Mouse (Mus musculus) embryo, embryonic 11 days (tissue): ENCODE data around the gene Bpifb5.
"Not testable (repeated sequence)": the region's sequence is repeated elsewhere in the genome, so short reads cannot be mapped to it uniquely, and the experiment has no call there.

Experiments
- DNase-seq: peaks from one replicate; pipeline ENCODE4 v3.0.0-alpha.2; 2015

The Bpifb5 gene

GRCm38 (mm10) chr2:154223265-154223916 is at the start of gene Bpifb5:
Gene Bpifb5, plus strand, starts transcription at chr2:154223742.
- peak; percentile 82 for DNase-seq

- DNase-seq, result not testable (repeated sequence)
Observed at GRCm38 (mm10) chr2:154181900-154182299, 41.6 kb upstream of the Bpifb5 start.

GRCm38 (mm10) chr2:154183061-154183460 is 40.5 kb upstream of the Bpifb5 start:
- not testable (repeated sequence) for DNase-seq

GRCm38 (mm10) chr2:154185319-154185718 is 38.2 kb upstream of the Bpifb5 start:
- no peak for DNase-seq

- no peak for DNase-seq
Observed at GRCm38 (mm10) chr2:154185748-154186147, 37.8 kb upstream of the Bpifb5 start.

GRCm38 (mm10) chr2:154187468-154187867 is 36.1 kb upstream of the Bpifb5 start:
- peak; percentile 31 for DNase-seq

GRCm38 (mm10) chr2:154189877-154190434 is 33.6 kb upstream of the Bpifb5 start:
- no peak for DNase-seq

GRCm38 (mm10) chr2:154190546-154191258 is 32.8 kb upstream of the Bpifb5 start, which contains the start of gene Bpifb1:
Gene Bpifb1, plus strand, starts transcription at chr2:154190818.
- no peak for DNase-seq

- DNase-seq, result no peak
Observed at GRCm38 (mm10) chr2:154192141-154192540, 31.4 kb upstream of the Bpifb5 start.

- no peak for DNase-seq
Observed at GRCm38 (mm10) chr2:154193071-154193470, 30.5 kb upstream of the Bpifb5 start.

- DNase-seq, result no peak
Observed at GRCm38 (mm10) chr2:154193994-154194504, 29.5 kb upstream of the Bpifb5 start.

GRCm38 (mm10) chr2:154197036-154197435 is 26.5 kb upstream of the Bpifb5 start:
- no peak for DNase-seq

- DNase-seq, result no peak
Observed at GRCm38 (mm10) chr2:154204630-154205029, 18.9 kb upstream of the Bpifb5 start.

GRCm38 (mm10) chr2:154206908-154207307 is 16.6 kb upstream of the Bpifb5 start:
- DNase-seq, result peak; percentile 19

GRCm38 (mm10) chr2:154209112-154209511 is 14.4 kb upstream of the Bpifb5 start:
- DNase-seq, result peak; percentile 52

GRCm38 (mm10) chr2:154211121-154211520 is 12.4 kb upstream of the Bpifb5 start:
- DNase-seq, result no peak

- DNase-seq, result no peak
Observed at GRCm38 (mm10) chr2:154211881-154212280, 11.7 kb upstream of the Bpifb5 start.

- DNase-seq, result peak; percentile 83
Observed at GRCm38 (mm10) chr2:154215191-154215590, 8.4 kb upstream of the Bpifb5 start.

- DNase-seq, result no peak
Observed at GRCm38 (mm10) chr2:154219950-154220349, 3.6 kb upstream of the Bpifb5 start.

GRCm38 (mm10) chr2:154223917-154224273 is 353 bp downstream of the Bpifb5 start:
- peak; percentile 41 for DNase-seq

GRCm38 (mm10) chr2:154226991-154227390 is 3.4 kb downstream of the Bpifb5 start:
- DNase-seq, result no peak

- DNase-seq, result no peak
Observed at GRCm38 (mm10) chr2:154227830-154228229, 4.3 kb downstream of the Bpifb5 start.

GRCm38 (mm10) chr2:154233426-154233825 is 9.9 kb downstream of the Bpifb5 start:
- DNase-seq, result no peak

GRCm38 (mm10) chr2:154240771-154241170 is 17.2 kb downstream of the Bpifb5 start:
- DNase-seq, result no peak
